Mouse (Mus musculus): Measurements from ENCODE around the gene Ifrd2.

Gene Ifrd2

GRCm38 (mm10) chr9:107637070-107637469 is 49.6 kb downstream of the Ifrd2 start:
- in situ Hi-C loops (cut with MseI, MboI) = no loop called here

GRCm38 (mm10) chr9:107640257-107640772 is 52.9 kb downstream of the Ifrd2 start:
- in situ Hi-C loops (cut with MseI, MboI) = loop anchor here in 1 of 2 experiments (5.0 kb wide), 1 partner anchor 37 kb away; the partner anchor contains the start of gene Gnat1

- in situ Hi-C loops (cut with MseI, MboI) = loop anchor here in 1 of 2 experiments (5.0 kb wide), 1 partner anchor 36 kb away; the partner anchor contains the start of gene Gnat1
These were observed 54.2 kb downstream of the Ifrd2 start for GRCm38 (mm10) chr9:107641666-107642065.

Measured in mouse trophoblast stem cell (cell line).